Mouse (Mus musculus): ENCODE data around the gene Serpina3b. TPM values are rescaled to one million over a fixed set of nuclear protein-coding genes. Genes with fewer than 3 reads are reported as not detected.
A peak's percentile ranks its signal among the peaks of the same experiment; 100 is the strongest.

The Serpina3b gene
- polyA plus RNA-seq, 1 experiment from 2014 or later = not detected

DNA sequence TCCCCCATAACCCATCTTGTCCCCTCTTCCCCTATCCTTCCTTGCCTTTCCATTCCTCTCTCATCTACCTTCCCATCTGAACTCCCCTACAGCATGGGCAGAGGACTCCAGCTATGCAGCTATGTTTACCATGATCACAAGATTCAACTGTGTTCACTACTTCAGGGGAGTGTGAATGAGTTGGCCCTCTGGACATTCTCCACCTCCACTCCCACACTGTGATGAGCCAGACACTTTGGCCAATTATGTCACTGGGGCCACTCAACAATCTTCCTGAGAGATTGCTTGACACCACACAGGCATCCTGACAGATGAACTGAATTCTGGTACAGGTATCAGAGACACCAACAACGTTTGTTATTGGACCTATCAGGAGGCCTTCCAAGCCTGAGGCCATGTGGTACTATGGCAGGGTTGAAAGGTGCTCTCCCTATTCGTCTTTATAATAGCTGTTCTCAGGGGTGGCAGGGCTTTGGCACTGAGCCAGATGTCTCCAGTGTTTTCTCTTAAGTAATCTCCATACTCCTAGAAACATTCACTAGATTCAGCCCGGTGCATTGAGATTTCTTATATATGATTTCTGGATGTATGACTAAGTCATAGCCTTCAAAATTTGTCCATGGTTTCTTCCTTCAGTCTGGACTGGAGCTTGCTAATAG, 12.7 kb upstream of the Serpina3b start:
- H3K27ac ChIP-seq (replicated peaks in 1 of 2; ENCODE audit: control insufficient read depth in 1 of 2, insufficient read depth in 1 of 2, low read depth in 2 of 2, low read length in 2 of 2) = no peak overlapping the region
- no peak overlapping the region for H3K4me3 ChIP-seq (ENCODE audit: control insufficient read depth in 1 of 2, insufficient read depth in 1 of 2, low read depth in 1 of 2, low read length in 2 of 2)
- H3K36me3 ChIP-seq (ENCODE audit: control insufficient read depth, insufficient read depth, low read length) = no peaks in the 10 kb centered on the region
- WGBS = 43% methylated on average over 3 of the region's 3 CpGs
- no peaks in the 10 kb centered on the region for H3K9me3 ChIP-seq (ENCODE audit: control insufficient read depth, low read length)
- no peak overlapping the region for H3K9ac ChIP-seq (ENCODE audit: low read length)
- H3K27me3 ChIP-seq (ENCODE audit: control insufficient read depth, insufficient read depth, low read length) = no peaks in the 10 kb centered on the region
- no peak overlapping the region for H3K4me2 ChIP-seq (ENCODE audit: low read length)
- H3K4me1 ChIP-seq (ENCODE audit: control insufficient read depth in 2 of 2, insufficient read depth in 2 of 2, low read length in 2 of 2) = no peaks in the 10 kb centered on the region
- no peak for ATAC-seq (ENCODE audit: insufficient number of reproducible peaks, insufficient read depth, low FRiP score, low read depth)

DNA sequence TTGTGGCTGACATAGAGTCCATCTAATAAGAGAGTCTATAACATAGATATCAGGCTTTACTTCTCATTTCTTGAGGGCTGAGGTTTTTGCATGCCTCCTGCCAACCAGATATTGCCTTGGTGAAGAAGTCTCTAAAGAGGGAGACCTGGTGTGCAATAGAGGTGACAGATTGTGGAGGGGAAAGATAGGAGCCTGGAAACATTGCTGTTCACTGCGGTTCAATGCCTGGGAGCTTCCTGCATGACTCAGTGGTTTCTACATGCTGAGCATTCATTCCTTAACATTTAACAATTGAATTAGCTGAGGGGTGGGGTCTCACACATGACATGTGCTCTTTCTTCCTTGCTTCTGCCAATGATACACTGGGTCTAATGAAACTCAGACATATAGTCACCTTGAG, 4.7 kb upstream of the Serpina3b start:
- Histone ChIP-seq H3K4me1 (ENCODE audit: control insufficient read depth in 2 of 2, insufficient read depth in 2 of 2, low read length in 2 of 2) (peaks cover 0 to 7% of the 10 kb centered on the region in 2 experiments; a peak in 2 of 4 replicates), H3K27me3 (ENCODE audit: control insufficient read depth, insufficient read depth, low read length) (no peaks in the 10 kb centered on the region), H3K4me2 (ENCODE audit: low read length) (no peak overlapping the region), H3K9me3 (ENCODE audit: control insufficient read depth, low read length) (no peaks in the 10 kb centered on the region), H3K27ac (replicated peaks in 1 of 2; ENCODE audit: control insufficient read depth in 1 of 2, insufficient read depth in 1 of 2, low read depth in 2 of 2, low read length in 2 of 2) (no peak overlapping the region), H3K4me3 (ENCODE audit: control insufficient read depth in 1 of 2, insufficient read depth in 1 of 2, low read depth in 1 of 2, low read length in 2 of 2) (no peak overlapping the region), H3K36me3 (ENCODE audit: control insufficient read depth, insufficient read depth, low read length) (no peaks in the 10 kb centered on the region), H3K9ac (ENCODE audit: low read length) (no peak overlapping the region)
- no peak for ATAC-seq (ENCODE audit: insufficient number of reproducible peaks, insufficient read depth, low FRiP score, low read depth)
- WGBS = 61% methylated on average over 1 of the region's 1 CpGs

DNA sequence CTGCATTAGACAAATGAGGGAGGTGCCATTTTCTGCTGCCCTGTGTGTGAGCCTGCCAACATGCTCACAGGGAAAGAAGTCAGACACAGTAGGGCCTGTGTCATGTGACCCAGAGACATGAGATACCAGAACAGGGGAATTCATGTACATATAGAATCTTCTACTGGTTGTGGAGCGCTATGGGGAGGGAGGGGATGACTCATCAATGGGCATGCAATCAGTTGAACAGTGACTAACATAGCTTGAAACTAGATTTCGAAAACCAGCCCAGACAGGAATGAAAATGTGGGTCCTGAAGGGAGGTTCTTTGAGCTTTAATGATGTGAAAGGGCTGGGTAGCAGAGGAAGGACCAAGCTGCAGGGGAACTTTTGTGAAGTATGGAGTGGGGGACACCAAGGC, 3.8 kb upstream of the Serpina3b start:
- H3K27ac ChIP-seq (replicated peaks in 1 of 2; ENCODE audit: control insufficient read depth in 1 of 2, insufficient read depth in 1 of 2, low read depth in 2 of 2, low read length in 2 of 2) = no peak overlapping the region

DNA sequence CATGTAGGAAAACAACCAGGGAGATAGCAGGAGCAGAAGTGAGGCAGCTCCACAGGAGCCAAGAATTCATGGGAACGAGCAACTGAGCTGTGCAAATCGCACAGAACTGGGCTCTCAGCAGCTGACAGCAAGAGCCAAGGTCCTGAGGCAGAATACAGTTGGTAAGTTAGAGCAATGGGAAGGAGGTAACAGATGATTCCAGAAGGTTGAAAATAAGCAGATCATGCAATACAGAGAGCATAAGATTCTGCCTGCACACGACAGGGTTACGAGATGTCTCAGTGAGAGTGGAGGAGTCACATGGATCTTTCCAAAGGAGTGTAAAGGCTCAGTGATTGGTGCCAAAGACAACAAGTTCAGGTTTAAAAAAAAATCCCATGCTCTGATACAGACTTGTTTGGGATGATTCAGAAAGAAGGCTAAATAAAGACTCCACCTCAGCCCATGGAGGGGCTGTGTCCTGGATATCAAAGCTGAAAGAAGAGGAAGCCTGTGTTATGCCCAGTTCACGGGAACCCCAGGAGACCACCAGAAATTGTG, 2.7 kb upstream of the Serpina3b start:
- Histone ChIP-seq H3K36me3 (ENCODE audit: control insufficient read depth, insufficient read depth, low read length) (no peaks in the 10 kb centered on the region), H3K4me3 (ENCODE audit: control insufficient read depth in 1 of 2, insufficient read depth in 1 of 2, low read depth in 1 of 2, low read length in 2 of 2) (no peak overlapping the region), H3K9ac (ENCODE audit: low read length) (no peak overlapping the region), H3K4me2 (ENCODE audit: low read length) (no peak overlapping the region), H3K27me3 (ENCODE audit: control insufficient read depth, insufficient read depth, low read length) (no peaks in the 10 kb centered on the region), H3K4me1 (ENCODE audit: control insufficient read depth in 2 of 2, insufficient read depth in 2 of 2, low read length in 2 of 2) (peaks cover 0 to 7% of the 10 kb centered on the region in 2 experiments; a peak in 2 of 4 replicates), H3K9me3 (ENCODE audit: control insufficient read depth, low read length) (no peaks in the 10 kb centered on the region), H3K27ac (replicated peaks in 1 of 2; ENCODE audit: control insufficient read depth in 1 of 2, insufficient read depth in 1 of 2, low read depth in 2 of 2, low read length in 2 of 2) (no peak overlapping the region)
- ATAC-seq (ENCODE audit: insufficient number of reproducible peaks, insufficient read depth, low FRiP score, low read depth) = peak; percentile 41; the same call in 1 of the 2 replicates
- 53% methylated on average over 5 of the region's 5 CpGs for whole genome bisulfite sequencing

More for the DNA sequence above, 3.8 kb upstream of the Serpina3b start:
- H3K36me3 ChIP-seq (ENCODE audit: control insufficient read depth, insufficient read depth, low read length) = no peaks in the 10 kb centered on the region
- H3K9me3 ChIP-seq (ENCODE audit: control insufficient read depth, low read length) = no peaks in the 10 kb centered on the region
- H3K4me3 ChIP-seq (ENCODE audit: control insufficient read depth in 1 of 2, insufficient read depth in 1 of 2, low read depth in 1 of 2, low read length in 2 of 2) = no peak overlapping the region
- no peak overlapping the region for H3K9ac ChIP-seq (ENCODE audit: low read length)
- no peaks in the 10 kb centered on the region for H3K27me3 ChIP-seq (ENCODE audit: control insufficient read depth, insufficient read depth, low read length)
- no peak for ATAC-seq (ENCODE audit: insufficient number of reproducible peaks, insufficient read depth, low FRiP score, low read depth)
- H3K4me2 ChIP-seq (ENCODE audit: low read length) = no peak overlapping the region
- H3K4me1 ChIP-seq (ENCODE audit: control insufficient read depth in 2 of 2, insufficient read depth in 2 of 2, low read length in 2 of 2) = peaks cover 0 to 7% of the 10 kb centered on the region in 2 experiments; a peak in 2 of 4 replicates
- WGBS = 82% methylated on average over 2 of the region's 2 CpGs

- no peak overlapping the region for H3K9ac ChIP-seq (ENCODE audit: low read length)
- no peaks in the 10 kb centered on the region for H3K27me3 ChIP-seq (ENCODE audit: control insufficient read depth, insufficient read depth, low read length)
- peaks cover 3 to 5% of the 10 kb centered on the region in 2 experiments; a peak in 2 of 4 replicates for H3K4me1 ChIP-seq (ENCODE audit: control insufficient read depth in 2 of 2, insufficient read depth in 2 of 2, low read length in 2 of 2)
- no peaks in the 10 kb centered on the region for H3K36me3 ChIP-seq (ENCODE audit: control insufficient read depth, insufficient read depth, low read length)
- ATAC-seq (ENCODE audit: insufficient number of reproducible peaks, insufficient read depth, low FRiP score, low read depth) = no peak
- H3K4me2 ChIP-seq (ENCODE audit: low read length) = no peak overlapping the region
- H3K4me3 ChIP-seq (ENCODE audit: control insufficient read depth in 1 of 2, insufficient read depth in 1 of 2, low read depth in 1 of 2, low read length in 2 of 2) = no peak overlapping the region
- H3K9me3 ChIP-seq (ENCODE audit: control insufficient read depth, low read length) = no peaks in the 10 kb centered on the region
- H3K27ac ChIP-seq (replicated peaks in 1 of 2; ENCODE audit: control insufficient read depth in 1 of 2, insufficient read depth in 1 of 2, low read depth in 2 of 2, low read length in 2 of 2) = peak overlapping the region in 1 of 2 experiments; percentile 46; a peak in 1 of 4 replicates
Measured at GRCm38 (mm10) chr12:104131041-104131440, 3.2 kb downstream of the Serpina3b start.

DNA sequence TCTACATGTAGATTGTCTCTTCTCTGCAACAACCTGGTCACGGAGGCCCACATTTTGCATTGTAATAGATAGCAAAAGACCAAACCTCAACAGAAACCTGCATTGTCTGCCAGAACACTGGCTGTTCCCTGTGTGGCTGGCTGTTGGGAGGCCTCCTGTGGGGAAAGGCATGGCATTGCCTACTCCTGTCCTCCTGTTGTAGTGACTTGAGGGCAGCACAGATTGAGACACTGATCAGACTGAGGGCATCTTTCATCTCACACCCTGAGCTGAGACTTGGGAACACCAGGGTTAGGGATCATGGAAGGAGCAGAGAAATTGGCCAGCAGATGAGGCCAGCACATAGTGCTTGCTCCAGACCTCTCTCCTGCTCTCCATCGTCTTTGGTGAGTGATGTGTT, 10.4 kb downstream of the Serpina3b start:
- Histone ChIP-seq H3K9me3 (ENCODE audit: control insufficient read depth, low read length) (no peaks in the 10 kb centered on the region), H3K4me2 (ENCODE audit: low read length) (no peak overlapping the region), H3K4me1 (ENCODE audit: control insufficient read depth in 2 of 2, insufficient read depth in 2 of 2, low read length in 2 of 2) (no peaks in the 10 kb centered on the region), H3K27me3 (ENCODE audit: control insufficient read depth, insufficient read depth, low read length) (no peaks in the 10 kb centered on the region), H3K27ac (replicated peaks in 1 of 2; ENCODE audit: control insufficient read depth in 1 of 2, insufficient read depth in 1 of 2, low read depth in 2 of 2, low read length in 2 of 2) (no peak overlapping the region), H3K36me3 (ENCODE audit: control insufficient read depth, insufficient read depth, low read length) (no peaks in the 10 kb centered on the region), H3K4me3 (ENCODE audit: control insufficient read depth in 1 of 2, insufficient read depth in 1 of 2, low read depth in 1 of 2, low read length in 2 of 2) (no peak overlapping the region), H3K9ac (ENCODE audit: low read length) (no peak overlapping the region)
- WGBS = 69% methylated on average over 2 of the region's 2 CpGs
- ATAC-seq (ENCODE audit: insufficient number of reproducible peaks, insufficient read depth, low FRiP score, low read depth) = no peak

GRCm38 (mm10) chr12:104140543-104141103, 12.8 kb downstream of the Serpina3b start:
- Histone ChIP-seq H3K27ac (replicated peaks in 1 of 2; ENCODE audit: control insufficient read depth in 1 of 2, insufficient read depth in 1 of 2, low read depth in 2 of 2, low read length in 2 of 2) (no peak overlapping the region), H3K27me3 (ENCODE audit: control insufficient read depth, insufficient read depth, low read length) (no peaks in the 10 kb centered on the region), H3K9ac (ENCODE audit: low read length) (no peak overlapping the region), H3K36me3 (ENCODE audit: control insufficient read depth, insufficient read depth, low read length) (no peaks in the 10 kb centered on the region), H3K4me3 (ENCODE audit: control insufficient read depth in 1 of 2, insufficient read depth in 1 of 2, low read depth in 1 of 2, low read length in 2 of 2) (no peak overlapping the region), H3K4me1 (ENCODE audit: control insufficient read depth in 2 of 2, insufficient read depth in 2 of 2, low read length in 2 of 2) (no peaks in the 10 kb centered on the region), H3K4me2 (ENCODE audit: low read length) (no peak overlapping the region), H3K9me3 (ENCODE audit: control insufficient read depth, low read length) (no peaks in the 10 kb centered on the region)
- 83% methylated on average over 4 of the region's 4 CpGs for WGBS
- ATAC-seq (ENCODE audit: insufficient number of reproducible peaks, insufficient read depth, low FRiP score, low read depth) = no peak

Data from heart, embryonic 14.5 days (tissue).